Mouse (Mus musculus) bone marrow macrophage, adult 2 months (primary cell): ENCODE data around the gene Samd4b. TPM values are rescaled to one million over a fixed set of nuclear protein-coding genes. Genes with fewer than 3 reads are reported as not detected.

Experiments used
- H3K27ac ChIP-seq: 2 replicates; pipeline ENCODE4 v1.5.1; 2012; ENCODE audit warnings: low read depth, low read length; ENCODE audit not compliant: insufficient read depth
- H3K4me1 ChIP-seq: 2 replicates; pipeline ENCODE4 v1.6.1; 2012; ENCODE audit warnings: low read length; ENCODE audit not compliant: control insufficient read depth, insufficient read depth
- H3K4me3 ChIP-seq: 2 replicates; pipeline ENCODE4 v1.5.1; 2012; ENCODE audit warnings: mild to moderate bottlenecking, low read length, moderate library complexity; ENCODE audit not compliant: insufficient read depth
- CTCF ChIP-seq: IDR thresholded peaks from 2 replicates; pipeline ENCODE4 v1.5.1; 2012; ENCODE audit warnings: low read depth, mild to moderate bottlenecking, low read length, moderate library complexity
- POLR2A ChIP-seq: IDR thresholded peaks from 2 replicates; pipeline ENCODE4 v1.6.1; 2012; ENCODE audit warnings: mild to moderate bottlenecking, low read depth, low read length, borderline replicate concordance
- polyA plus RNA-seq: library from polyadenylated mRNA; stranded (reverse); fragments of >200 nt; gene quantifications from 2 replicates; pipeline ENCODE4 v1.2.4, GENCODE M21; 2012; ENCODE audit not compliant: missing spikeins, insufficient read depth, insufficient read length

The Samd4b gene
- polyA plus RNA-seq, 1 experiment, result 47.4 TPM

DNA sequence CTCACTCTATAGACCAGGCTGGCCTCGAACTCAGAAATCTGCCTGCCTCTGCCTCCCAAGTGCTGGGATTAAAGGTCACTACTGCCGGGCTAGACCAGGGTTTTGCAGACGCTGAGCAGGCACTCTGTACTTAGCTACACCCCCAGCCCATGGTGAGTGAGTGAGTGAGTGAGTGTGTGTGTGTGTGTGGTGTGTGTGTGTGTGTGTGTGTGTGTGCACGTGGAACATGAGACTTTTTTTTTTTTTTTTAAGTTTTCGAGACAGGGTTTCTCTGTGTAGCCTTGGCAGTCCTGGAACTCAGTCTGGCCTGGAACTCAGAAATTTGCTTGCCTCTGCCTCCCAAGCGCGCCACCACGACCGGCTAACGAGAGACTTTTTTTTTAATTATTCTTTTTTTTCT is 223.3 kb downstream of the Samd4b start:
- peak overlapping the region; percentile 84; the same call in 1 of the 2 replicates for H3K4me3 ChIP-seq
- TF ChIP-seq CTCF (no peak), POLR2A (no peak)
- peak overlapping the region; percentile 100 for H3K27ac ChIP-seq
- peaks cover 10% of the 10 kb centered on the region for H3K4me1 ChIP-seq

DNA sequence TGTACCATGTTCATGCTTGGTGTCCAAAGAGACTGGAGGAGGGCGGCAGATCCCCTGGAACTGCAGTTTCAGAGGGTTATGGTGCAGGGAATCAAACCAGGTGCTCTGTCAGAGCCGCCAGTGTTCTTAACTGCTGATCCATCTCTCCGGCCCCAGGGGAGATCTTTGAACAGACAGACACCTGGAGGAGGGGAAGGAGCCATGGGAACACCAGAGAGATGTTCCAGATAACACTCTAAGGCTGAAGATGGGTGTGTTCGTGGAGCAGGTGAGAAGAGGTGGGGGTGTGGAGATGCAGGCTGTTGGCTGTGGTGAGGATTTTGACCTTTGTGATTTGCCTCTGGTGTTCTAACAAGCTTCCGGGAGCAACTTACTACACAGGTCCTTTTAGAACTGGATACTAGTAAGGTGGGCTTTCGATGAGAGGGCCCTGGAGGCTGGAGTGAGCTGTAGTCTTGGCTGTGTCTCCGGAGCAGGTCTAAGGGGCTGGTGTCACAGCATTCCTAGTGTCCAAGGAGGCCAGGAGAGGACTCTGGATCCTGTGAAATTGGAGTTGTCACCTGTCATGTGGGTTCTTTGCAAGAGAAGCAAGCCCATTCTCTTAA is 224.0 kb downstream of the Samd4b start:
- Histone ChIP-seq H3K4me3 (no peak overlapping the region), H3K27ac (peak overlapping the region; percentile 100), H3K4me1 (peaks cover 10% of the 10 kb centered on the region)
- TF ChIP-seq POLR2A (no peak), CTCF (no peak)

DNA sequence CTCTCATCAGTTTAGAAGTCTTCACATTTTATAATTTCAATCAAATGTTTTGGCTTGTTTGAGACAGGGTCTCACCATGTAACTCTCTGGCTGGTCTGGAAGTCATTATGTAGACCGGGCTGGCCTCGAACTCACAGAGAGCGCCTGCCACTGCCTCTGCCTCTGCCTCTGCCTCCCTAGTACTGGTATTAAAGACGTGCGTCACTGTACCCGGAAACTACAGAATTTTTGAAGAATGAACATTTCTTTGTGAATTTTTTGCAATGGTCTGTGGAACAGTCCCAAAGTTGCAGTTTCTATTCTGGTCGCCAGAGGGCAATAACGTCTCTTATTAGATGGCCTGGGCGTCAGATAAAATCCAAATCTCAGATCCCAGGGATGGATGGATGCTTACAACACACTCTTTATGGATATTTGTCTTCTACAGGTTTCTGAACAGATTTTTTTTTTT is 224.8 kb downstream of the Samd4b start:
- H3K4me3 ChIP-seq, result peak overlapping the region; percentile 52
- TF ChIP-seq CTCF, result no peak
- TF ChIP-seq POLR2A, result no peak
- peak overlapping the region; percentile 76 for H3K27ac ChIP-seq
- H3K4me1 ChIP-seq, result peaks cover 10% of the 10 kb centered on the region

DNA sequence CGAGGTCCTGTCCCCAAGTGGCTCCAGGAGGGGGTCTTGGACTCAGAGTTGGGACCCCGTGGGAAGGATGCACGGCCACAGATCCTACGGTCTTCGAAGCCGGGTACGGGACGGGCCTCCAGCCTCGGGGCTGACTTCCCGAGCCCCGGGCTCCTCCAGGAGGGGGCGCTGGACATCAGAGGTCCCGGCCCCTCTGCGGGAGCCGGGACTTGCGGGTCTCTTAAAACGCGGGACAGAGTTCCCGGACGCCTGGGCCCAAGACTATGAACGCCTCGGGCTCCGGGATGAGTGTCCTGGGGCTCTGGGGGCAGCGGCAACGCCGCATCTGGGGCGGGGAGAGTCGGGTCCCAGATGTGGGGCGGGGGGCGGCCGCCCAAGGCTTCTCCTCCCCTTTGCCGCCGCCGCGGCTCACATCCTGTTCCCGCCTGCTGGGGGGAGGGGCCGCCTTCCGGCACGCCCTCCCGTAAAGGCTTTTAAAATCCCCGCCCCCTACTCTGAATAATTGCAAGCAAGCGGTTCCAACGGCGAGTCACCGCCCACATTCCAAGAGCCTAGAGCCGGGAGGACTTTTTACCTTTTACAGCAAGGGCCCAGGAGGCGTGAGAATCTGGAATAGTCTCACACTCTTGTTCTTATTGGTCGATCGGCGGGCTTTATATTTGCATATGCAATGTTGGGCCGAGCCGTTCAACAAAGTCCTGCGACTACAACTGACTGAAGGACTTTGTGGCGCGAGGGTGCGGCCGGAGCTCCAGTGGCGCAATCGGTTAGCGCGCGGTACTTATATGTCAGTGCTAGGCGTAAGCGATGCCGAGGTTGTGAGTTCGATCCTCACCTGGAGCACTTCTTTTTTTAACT is 225.5 kb downstream of the Samd4b start, which contains the start of gene Plekhg2:
Gene Plekhg2 (minus strand): TSS at position 349 of the 858 bp plus-strand sequence.
- H3K4me1 ChIP-seq, result peaks cover 10% of the 10 kb centered on the region
- TF ChIP-seq CTCF (peak; percentile 67), POLR2A (no peak)
- peak within 1 kb of the TSS; percentile 79 for H3K4me3 ChIP-seq
- peak within 1 kb of the TSS; percentile 76 for H3K27ac ChIP-seq

DNA sequence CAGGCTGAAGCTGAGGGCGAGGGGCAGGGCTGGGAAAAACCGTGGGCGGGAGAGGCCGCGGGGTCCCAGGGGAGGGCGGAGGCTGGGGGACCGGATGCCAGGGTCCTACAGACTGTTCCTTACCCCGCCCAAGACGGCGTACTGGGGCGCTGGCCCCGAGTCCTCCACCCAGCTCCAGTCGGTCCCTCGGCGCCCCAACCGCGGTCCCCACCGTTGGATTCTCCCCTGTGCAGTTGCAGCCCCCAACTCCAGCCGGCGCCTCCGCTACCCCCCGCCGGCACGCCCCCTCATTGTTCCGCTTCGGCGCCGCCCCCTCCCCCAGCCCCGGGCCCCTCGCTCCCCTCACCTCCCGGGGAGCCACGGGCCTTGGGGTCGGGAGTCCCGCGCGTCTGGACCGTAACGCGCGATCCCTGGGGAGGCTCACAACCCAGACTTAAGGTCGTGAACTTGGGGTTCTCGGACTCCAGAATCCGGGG is 226.4 kb downstream of the Samd4b start:
- Histone ChIP-seq H3K4me3 (peak overlapping the region; percentile 79), H3K27ac (no peak overlapping the region), H3K4me1 (peaks cover 10% of the 10 kb centered on the region)
- TF ChIP-seq POLR2A, result no peak
- TF ChIP-seq CTCF, result no peak

DNA sequence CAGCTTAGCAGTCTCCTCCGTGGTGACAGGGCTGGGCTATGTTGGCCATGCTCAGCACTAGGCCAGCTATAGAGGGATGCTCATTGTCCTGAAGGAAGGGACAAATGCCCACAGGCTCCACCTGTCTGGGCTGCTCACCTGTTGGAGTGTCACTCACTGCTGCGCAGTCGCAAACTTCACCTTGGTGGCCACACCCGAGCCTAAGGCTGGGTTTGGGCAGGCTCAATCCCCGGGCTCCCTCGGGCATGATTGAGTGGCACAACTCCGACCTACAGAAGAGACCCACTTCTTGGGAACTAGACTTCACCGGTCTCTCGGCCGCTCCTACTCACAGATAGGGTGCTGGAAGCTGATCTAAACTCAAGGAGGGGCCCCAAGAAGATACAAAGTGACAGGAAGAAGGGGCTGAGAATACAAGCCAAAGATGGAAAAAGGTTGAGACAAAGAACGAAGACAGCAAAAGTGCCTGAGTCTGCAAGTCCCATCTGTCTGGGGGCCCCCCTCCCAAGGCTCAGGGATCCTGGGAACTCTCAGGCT is 226.9 kb downstream of the Samd4b start:
- Histone ChIP-seq H3K27ac (no peak overlapping the region), H3K4me1 (peaks cover 10% of the 10 kb centered on the region)

DNA sequence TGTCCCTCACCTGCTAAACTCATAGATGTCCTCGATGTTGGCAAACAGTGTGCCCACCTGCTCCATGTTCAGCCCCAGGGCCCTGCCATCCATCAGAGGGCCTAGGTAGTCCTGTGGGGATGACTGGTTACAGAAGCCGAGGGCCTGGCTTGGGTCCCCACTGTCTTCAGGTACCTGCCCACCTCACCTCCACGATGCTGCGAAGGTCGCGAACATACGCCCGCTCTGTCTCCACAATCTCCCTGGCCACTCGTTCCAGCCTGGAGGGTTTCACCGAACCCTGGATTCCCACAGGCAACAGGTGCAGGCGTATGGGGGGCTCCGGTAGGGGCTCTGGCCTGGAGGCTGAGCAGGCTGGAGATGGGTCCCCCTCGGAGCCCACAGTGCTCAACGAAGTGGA is 227.9 kb downstream of the Samd4b start:
- Histone ChIP-seq H3K4me1 (peaks cover 10% of the 10 kb centered on the region), H3K27ac (no peak overlapping the region), H3K4me3 (no peak overlapping the region)
- TF ChIP-seq POLR2A (no peak), CTCF (no peak)

More for the DNA sequence above, 226.9 kb downstream of the Samd4b start:
- TF ChIP-seq CTCF, result no peak
- no peak for TF ChIP-seq POLR2A
- H3K4me3 ChIP-seq, result peak overlapping the region; percentile 79

DNA sequence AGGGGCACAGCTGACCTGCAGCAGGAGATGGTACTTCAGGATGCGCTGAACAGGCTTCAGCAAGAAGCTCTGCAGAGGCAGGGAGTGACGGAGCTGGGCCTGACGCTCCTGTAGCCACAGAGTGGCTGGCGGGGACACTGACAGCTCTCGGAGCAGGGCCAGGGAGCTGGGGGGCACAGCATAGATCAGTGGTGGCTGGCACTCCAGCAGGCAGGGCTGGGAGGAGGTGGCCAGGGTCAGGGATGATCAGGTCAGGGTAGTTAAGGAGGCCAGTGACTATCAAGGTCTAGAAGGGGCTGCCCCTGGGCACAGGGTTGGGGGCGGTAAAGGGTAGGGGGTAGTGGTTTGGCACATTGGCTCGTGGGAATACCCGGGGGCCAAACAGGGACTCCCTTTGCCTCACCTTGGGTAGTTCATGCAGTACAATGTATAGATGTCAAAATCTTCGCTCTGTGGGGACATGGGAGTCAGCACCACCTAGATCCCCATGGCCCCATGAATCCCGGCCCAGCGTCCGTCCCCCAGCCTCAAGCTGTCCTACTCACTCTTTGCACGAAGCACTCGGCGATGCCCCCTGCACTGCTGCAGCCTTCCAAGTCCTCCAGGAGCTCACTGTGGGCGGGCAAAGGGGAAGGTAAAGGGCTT is 229.5 kb downstream of the Samd4b start:
- H3K4me1 ChIP-seq, result no peaks in the 10 kb centered on the region
- no peak overlapping the region for H3K27ac ChIP-seq
- no peak for TF ChIP-seq POLR2A
- TF ChIP-seq CTCF, result no peak
- H3K4me3 ChIP-seq, result no peak overlapping the region

DNA sequence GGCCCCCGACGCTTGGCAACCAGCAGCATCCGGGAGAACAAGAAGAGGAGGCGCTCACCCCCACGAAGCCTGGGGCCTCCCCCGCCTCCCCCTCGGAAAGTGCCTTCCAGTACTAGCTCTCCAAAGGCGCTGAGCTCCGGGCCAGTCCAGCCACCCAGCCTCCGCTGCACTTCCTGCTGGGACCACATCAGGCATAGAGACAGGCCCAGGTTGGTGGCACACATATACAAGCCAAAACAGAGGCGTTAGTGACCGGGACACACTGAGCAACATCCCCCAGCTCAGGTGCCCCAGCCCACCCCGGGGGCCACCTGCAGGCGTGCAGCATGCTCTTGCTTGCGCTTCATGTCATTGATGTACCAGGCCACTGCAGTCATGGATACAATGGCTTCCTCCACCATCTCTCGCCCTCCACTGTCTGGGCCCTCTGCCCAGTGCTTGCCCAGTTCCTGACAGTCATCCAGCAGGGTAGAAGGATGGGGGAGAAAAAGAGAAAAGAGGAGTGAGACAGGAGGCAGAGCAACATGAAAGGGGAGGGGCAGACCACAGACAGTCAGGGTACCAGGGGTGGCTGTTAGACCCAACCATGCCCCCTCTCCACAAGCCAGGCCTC is 230.2 kb downstream of the Samd4b start:
- TF ChIP-seq CTCF (no peak), POLR2A (no peak)
- Histone ChIP-seq H3K4me1 (no peaks in the 10 kb centered on the region), H3K4me3 (no peak overlapping the region), H3K27ac (no peak overlapping the region)
